Mouse (Mus musculus) testis, adult 2 months (tissue): Measurements from ENCODE around the gene Agl.

Source experiments
- CTCF ChIP-seq: fragments of 200-500 bp; IDR thresholded peaks from 2 replicates; pipeline ENCODE4 v1.5.1; 2012; ENCODE audit warnings: low read depth, mild to moderate bottlenecking, inconsistent platforms, low read length, moderate library complexity; ENCODE audit not compliant: control insufficient read depth, insufficient read depth, insufficient replicate concordance
- POLR2A ChIP-seq: fragments of 200-500 bp; IDR thresholded peaks from 2 replicates; pipeline ENCODE4 v1.6.1; 2012; ENCODE audit warnings: low read depth, mild to moderate bottlenecking, inconsistent platforms, low read length, moderate library complexity; ENCODE audit not compliant: control insufficient read depth

DNA sequence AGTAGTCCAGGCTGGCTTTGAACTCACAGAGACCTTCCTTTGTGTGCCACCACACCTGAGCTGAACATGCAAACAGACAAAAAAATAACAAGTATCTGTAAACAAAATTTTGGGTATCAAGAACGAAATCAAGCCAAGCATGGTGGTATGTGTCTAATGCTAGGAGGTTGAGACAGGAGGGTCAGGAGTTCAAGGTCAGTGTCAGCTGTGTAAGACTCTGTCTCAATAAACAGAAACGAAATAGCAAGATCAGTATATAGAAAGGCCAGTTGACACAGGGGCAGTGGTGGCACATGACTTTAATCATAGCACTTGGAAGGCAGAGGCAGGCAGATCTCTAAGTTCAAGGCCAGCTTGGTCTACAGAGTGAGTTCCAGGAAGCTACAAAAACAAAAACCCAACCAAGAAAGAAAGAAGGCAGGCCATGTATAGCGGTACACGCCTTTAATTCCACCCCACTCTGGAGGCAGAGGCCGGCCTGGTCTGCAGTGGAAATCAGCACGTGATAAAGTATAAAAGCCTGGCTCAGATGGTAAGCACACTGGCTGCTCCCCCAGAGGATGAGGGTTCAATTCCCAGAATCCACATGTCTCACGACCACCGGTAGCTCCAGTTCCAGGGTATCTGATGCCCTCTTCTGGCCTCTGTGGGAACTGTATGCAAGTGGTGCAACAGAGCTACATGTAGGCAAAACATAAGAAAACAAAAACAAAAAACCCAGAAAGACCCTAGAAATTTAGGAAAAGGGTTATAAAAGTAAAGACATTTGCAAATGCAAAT is 59.4 kb downstream of the Agl start:
- no peak for TF ChIP-seq POLR2A
- TF ChIP-seq CTCF = peak; percentile 25; the same call in 1 of the 2 replicates
